Mouse (Mus musculus): ENCODE data around the gene Smox.

DNA sequence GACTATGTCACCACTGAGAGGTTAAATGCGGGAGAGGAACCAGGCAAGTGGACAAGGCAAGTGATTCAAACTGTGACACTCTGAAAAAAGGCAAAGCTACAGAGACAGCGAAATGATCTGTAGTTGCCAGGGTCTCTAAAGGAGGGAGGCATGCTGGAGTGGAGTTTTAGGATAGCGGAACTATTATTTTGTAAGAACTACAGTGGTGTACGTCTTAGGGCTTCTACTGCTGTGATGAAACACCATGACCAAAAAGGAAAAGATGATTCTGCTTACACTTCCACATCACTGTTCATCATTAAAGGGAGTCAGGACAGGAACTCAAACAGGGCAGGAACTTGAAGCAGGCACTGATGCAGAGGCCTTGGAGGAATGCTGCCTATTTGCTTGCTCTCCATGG lies 12.4 kb upstream of the Smox start:
- TF ChIP-seq POLR2A (IDR thresholded peaks at IDR 0.05; ENCODE audit: low read depth, low read length) (no peak), CTCF (IDR thresholded peaks at IDR 0.05; ENCODE audit: extremely low read depth, insufficient read length, insufficient replicate concordance, low read depth, low read length) (no peak)

All from small intestine, adult 2 months (tissue).